Mouse (Mus musculus): ENCODE results near the gene Efl1. TPM values are rescaled to one million over a fixed set of nuclear protein-coding genes. Genes with fewer than 3 reads are reported as not detected.

Efl1 gene
- total and polyA plus RNA-seq, 3 experiments = 12.6 to 15.6 TPM; not detected in 1

GRCm38 (mm10) chr7:82793111-82793510 lies 144.7 kb downstream of the Efl1 start:
- no peak for DNase-seq (ENCODE audit: low read depth, low spot score)
- H3K4me1 ChIP-seq (ENCODE audit: control insufficient read depth in 1 of 2, insufficient read depth in 2 of 2, low read length in 2 of 2) = no peaks in the 10 kb centered on the region
- H3K36me3 ChIP-seq (ENCODE audit: control insufficient read depth in 1 of 2, insufficient read depth in 2 of 2, low read length in 2 of 2) = no peaks in the 10 kb centered on the region
- H3K79me2 ChIP-seq (ENCODE audit: control insufficient read depth, insufficient read depth, low read length, poor library complexity) = no peaks in the 10 kb centered on the region
- H3K9me3 ChIP-seq (replicated peaks; ENCODE audit: insufficient read depth, low read length) = no peaks in the 10 kb centered on the region
- no peaks in the 10 kb centered on the region; a peak in 2 of 4 replicates for H3K27me3 ChIP-seq (ENCODE audit: control insufficient read depth in 1 of 2, insufficient read depth in 2 of 2, low read length in 2 of 2)
- H3K4me3 ChIP-seq (ENCODE audit: control insufficient read depth in 1 of 2, insufficient read depth in 1 of 2, low read depth in 2 of 2, low read length in 2 of 2) = no peak overlapping the region
- H3K9ac ChIP-seq (ENCODE audit: control insufficient read depth, low read depth, low read length, poor library complexity, severe bottlenecking) = no peak overlapping the region
- TF ChIP-seq SIN3A (IDR thresholded peaks at IDR 0.05; ENCODE audit: low read length) = no peak
- TF ChIP-seq RAD21 (IDR thresholded peaks at IDR 0.05; ENCODE audit: low read depth, low read length) = no peak
- no peak for TF ChIP-seq TAL1 (IDR thresholded peaks at IDR 0.05; ENCODE audit: low read length)
- no peak for TF ChIP-seq ZMIZ1 (IDR thresholded peaks at IDR 0.05; ENCODE audit: low read depth, low read length)
- TF ChIP-seq GATA1 (IDR thresholded peaks at IDR 0.05; ENCODE audit: low read depth, low read length) = no peak
- TF ChIP-seq POLR2A (IDR thresholded peaks at IDR 0.05; ENCODE audit: control insufficient read depth in 1 of 2, insufficient read depth in 1 of 2, low read depth in 1 of 2, low read length in 2 of 2, poor library complexity in 1 of 2) = no peak
- no peak for TF ChIP-seq MYB (IDR thresholded peaks at IDR 0.05; ENCODE audit: low read depth, low read length)
- TF ChIP-seq CHD1 (IDR thresholded peaks at IDR 0.05; ENCODE audit: low read depth, low read length) = no peak
- TF ChIP-seq ETS1 (IDR thresholded peaks at IDR 0.05; ENCODE audit: low read depth, low read length) = no peak
- no peak for TF ChIP-seq ZC3H11A (IDR thresholded peaks at IDR 0.05; ENCODE audit: low read depth, low read length)
- no peak for TF ChIP-seq MXI1 (IDR thresholded peaks at IDR 0.05; ENCODE audit: low read depth, low read length)
- no peak for TF ChIP-seq MEF2A (IDR thresholded peaks at IDR 0.05; ENCODE audit: extremely low read depth, insufficient replicate concordance, low read depth, low read length, poor library complexity, severe bottlenecking)
- no peak for TF ChIP-seq TCF12 (IDR thresholded peaks at IDR 0.05; ENCODE audit: low read depth, low read length)
- no peak for TF ChIP-seq TBP (IDR thresholded peaks at IDR 0.05; ENCODE audit: low read depth, low read length)
- TF ChIP-seq KAT2A (conservative IDR thresholded peaks at IDR 0.05; ENCODE audit: low read depth, low read length) = no peak
- no peak for TF ChIP-seq EP300 (IDR thresholded peaks at IDR 0.05; ENCODE audit: low read depth in 1 of 2, low read length in 2 of 2)
- TF ChIP-seq POLR2AphosphoS2 (IDR thresholded peaks at IDR 0.05; ENCODE audit: low read length) = no peak
- TF ChIP-seq ZKSCAN1 (IDR thresholded peaks at IDR 0.05; ENCODE audit: low read depth, low read length) = no peak
- TF ChIP-seq RCOR1 (IDR thresholded peaks at IDR 0.05; ENCODE audit: low read depth, low read length) = no peak
- no peak overlapping the region for H3K27ac ChIP-seq (ENCODE audit: control insufficient read depth, low read depth, low read length)

GRCm38 (mm10) chr7:82794542-82794941 lies 146.1 kb downstream of the Efl1 start:
- no peak for DNase-seq (ENCODE audit: low read depth, low spot score)
- Histone ChIP-seq H3K9me3 (replicated peaks; ENCODE audit: insufficient read depth, low read length) (no peaks in the 10 kb centered on the region), H3K27ac (ENCODE audit: control insufficient read depth, low read depth, low read length) (no peak overlapping the region), H3K79me2 (ENCODE audit: control insufficient read depth, insufficient read depth, low read length, poor library complexity) (no peaks in the 10 kb centered on the region), H3K27me3 (ENCODE audit: control insufficient read depth in 1 of 2, insufficient read depth in 2 of 2, low read length in 2 of 2) (no peaks in the 10 kb centered on the region; a peak in 2 of 4 replicates), H3K36me3 (ENCODE audit: control insufficient read depth in 1 of 2, insufficient read depth in 2 of 2, low read length in 2 of 2) (no peaks in the 10 kb centered on the region), H3K4me3 (ENCODE audit: control insufficient read depth in 1 of 2, insufficient read depth in 1 of 2, low read depth in 2 of 2, low read length in 2 of 2) (no peak overlapping the region), H3K9ac (ENCODE audit: control insufficient read depth, low read depth, low read length, poor library complexity, severe bottlenecking) (no peak overlapping the region), H3K4me1 (ENCODE audit: control insufficient read depth in 1 of 2, insufficient read depth in 2 of 2, low read length in 2 of 2) (no peaks in the 10 kb centered on the region)
- TF ChIP-seq E2F4 (IDR thresholded peaks at IDR 0.05; ENCODE audit: borderline replicate concordance, low read depth, low read length) (no peak), MAX (IDR thresholded peaks at IDR 0.05; ENCODE audit: low read length) (no peak), TAL1 (IDR thresholded peaks at IDR 0.05; ENCODE audit: low read length) (no peak), MEF2A (IDR thresholded peaks at IDR 0.05; ENCODE audit: extremely low read depth, insufficient replicate concordance, low read depth, low read length, poor library complexity, severe bottlenecking) (no peak), RCOR1 (IDR thresholded peaks at IDR 0.05; ENCODE audit: low read depth, low read length) (no peak), UBTF (IDR thresholded peaks at IDR 0.05; ENCODE audit: borderline replicate concordance, insufficient read depth, low read depth, low read length) (no peak), SMC3 (IDR thresholded peaks at IDR 0.05; ENCODE audit: low read depth, low read length) (no peak), MYC (IDR thresholded peaks at IDR 0.05; ENCODE audit: low read depth, low read length) (no peak), MXI1 (IDR thresholded peaks at IDR 0.05; ENCODE audit: low read depth, low read length) (no peak), RAD21 (IDR thresholded peaks at IDR 0.05; ENCODE audit: low read depth, low read length) (no peak), ZKSCAN1 (IDR thresholded peaks at IDR 0.05; ENCODE audit: low read depth, low read length) (no peak), GATA1 (IDR thresholded peaks at IDR 0.05; ENCODE audit: low read depth, low read length) (no peak), SIN3A (IDR thresholded peaks at IDR 0.05; ENCODE audit: low read length) (no peak), NRF1 (IDR thresholded peaks at IDR 0.05; ENCODE audit: insufficient read depth, low read depth, low read length, poor library complexity, severe bottlenecking) (no peak), TCF12 (IDR thresholded peaks at IDR 0.05; ENCODE audit: low read depth, low read length) (no peak), MAFK (IDR thresholded peaks at IDR 0.05; ENCODE audit: borderline replicate concordance, low read depth, low read length) (no peak)

Data from MEL (cell line).